9 mouse cellular contexts compared by ENCODE assay signal in the genomic region with DNA sequence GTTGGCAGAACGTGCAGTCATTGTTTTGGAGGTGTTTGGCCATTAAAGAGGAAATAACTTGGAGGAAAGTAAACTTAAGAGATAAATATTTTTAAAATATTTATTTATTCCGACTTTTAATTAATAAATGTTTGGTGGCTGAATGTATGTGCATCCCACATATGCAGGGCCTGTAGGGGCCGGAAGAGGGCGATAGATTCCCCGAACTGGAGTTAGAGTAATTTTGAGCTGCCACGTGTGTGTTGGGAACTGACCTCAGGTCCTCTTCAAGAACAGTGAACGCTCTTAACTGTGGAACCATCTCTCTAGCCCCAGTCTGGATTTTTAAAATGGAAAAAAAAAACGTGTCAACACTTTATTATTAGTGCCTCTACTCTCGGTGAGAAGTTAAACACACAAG. TPM values are rescaled to one million over a fixed set of nuclear protein-coding genes. Genes with fewer than 3 reads are reported as not detected.
A peak's percentile ranks its signal among the peaks of the same experiment; 100 is the strongest.
DNase-seq lines count a peak whose midpoint lies in the region; ATAC-seq and TF ChIP-seq lines count a peak whose summit lies in the region.
"Had no signal": no experiment of that assay in that cellular context is flagged by ENCODE, and none has a peak within 500 bp of the region (broad histone marks: within the 10 kb centered on the region; RNA-seq: fewer than 3 reads in every experiment).

No protein-coding gene starts in this region.

- H3K27me3 ChIP-seq in heart, embryonic 11.5 days (ENCODE audit: control insufficient read depth, insufficient read depth, low read length), result no peaks in the 10 kb centered on the region
- H3K27me3 ChIP-seq in neural tube, embryonic 12.5 days (replicated peaks), result no peaks in the 10 kb centered on the region
- H3K27me3 ChIP-seq in heart, postnatal 0 days (ENCODE audit: control insufficient read depth, insufficient read depth, low read length), result no peaks in the 10 kb centered on the region
- no peaks in the 10 kb centered on the region for H3K27me3 ChIP-seq in stomach, embryonic 14.5 days (ENCODE audit: control insufficient read depth, insufficient read depth, low read length)

- no peak overlapping the region for H3K27ac ChIP-seq in heart, embryonic 11.5 days (ENCODE audit: low read depth, low read length)
- H3K27ac ChIP-seq in neural tube, embryonic 12.5 days, result no peak overlapping the region
- no peak overlapping the region for H3K27ac ChIP-seq in heart, postnatal 0 days (ENCODE audit: low read depth)
- H3K27ac ChIP-seq in stomach, embryonic 14.5 days (ENCODE audit: low read length), result no peak overlapping the region

- H3K4me1 ChIP-seq in heart, embryonic 11.5 days (ENCODE audit: control insufficient read depth, insufficient read depth, low read length), result peaks cover 3% of the 10 kb centered on the region; the same call in 1 of the 2 replicates
- 0 out of 2 replicates have a peak, but pooled peaks cover 4% of the 10 kb centered on the region for H3K4me1 ChIP-seq in neural tube, embryonic 12.5 days
- peaks cover 16% of the 10 kb centered on the region; the same call in 1 of the 2 replicates for H3K4me1 ChIP-seq in heart, postnatal 0 days (ENCODE audit: control insufficient read depth, insufficient read depth)
- peaks cover 18% of the 10 kb centered on the region for H3K4me1 ChIP-seq in stomach, embryonic 14.5 days (ENCODE audit: control insufficient read depth, insufficient read depth, low read length)

- H3K9ac ChIP-seq in heart, embryonic 11.5 days (ENCODE audit: low read depth, low read length), result no peak overlapping the region
- no peak overlapping the region for H3K9ac ChIP-seq in neural tube, embryonic 12.5 days
- no peak overlapping the region for H3K9ac ChIP-seq in heart, postnatal 0 days (replicated peaks; ENCODE audit: low read depth, low read length)
- no peak overlapping the region for H3K9ac ChIP-seq in stomach, embryonic 14.5 days (replicated peaks; ENCODE audit: low read depth, low read length)

- H3K4me2 ChIP-seq in heart, embryonic 11.5 days, result peak overlapping the region; percentile 34
- 0 out of 2 replicates have a peak overlapping the region, but pooled peaks have one; percentile 25 for H3K4me2 ChIP-seq in neural tube, embryonic 12.5 days (replicated peaks)
- H3K4me2 ChIP-seq in heart, postnatal 0 days (ENCODE audit: low read depth, low read length), result peak overlapping the region; percentile 51
- peak overlapping the region; percentile 22; the same call in 1 of the 2 replicates for H3K4me2 ChIP-seq in stomach, embryonic 14.5 days (replicated peaks; ENCODE audit: low read depth, low read length)

- no peak for TF ChIP-seq EP300 in heart, postnatal 0 days (IDR thresholded peaks at IDR 0.05; ENCODE audit: low read depth)

- H3K36me3 ChIP-seq in heart, embryonic 11.5 days (ENCODE audit: control insufficient read depth, insufficient read depth, low read length), result no peaks in the 10 kb centered on the region
- no peaks in the 10 kb centered on the region for H3K36me3 ChIP-seq in neural tube, embryonic 12.5 days
- no peaks in the 10 kb centered on the region for H3K36me3 ChIP-seq in heart, postnatal 0 days (replicated peaks; ENCODE audit: control insufficient read depth, insufficient read depth, low read length)
- no peaks in the 10 kb centered on the region for H3K36me3 ChIP-seq in stomach, embryonic 14.5 days (ENCODE audit: control insufficient read depth, insufficient read depth, low read length)

- TF ChIP-seq CTCF in heart, postnatal 0 days (IDR thresholded peaks at IDR 0.05; ENCODE audit: low read depth), result no peak

- no peak for ATAC-seq in heart, embryonic 11.5 days (replicated peaks; ENCODE audit: insufficient number of reproducible peaks, low FRiP score, low TSS enrichment)
- ATAC-seq in neural tube, embryonic 12.5 days (ENCODE audit: low FRiP score, low read depth), result no peak
- ATAC-seq in heart, postnatal 0 days (ENCODE audit: insufficient read depth, low read depth), result no peak
- ATAC-seq in stomach, embryonic 14.5 days (ENCODE audit: insufficient number of reproducible peaks, insufficient read depth, low FRiP score, low read depth), result no peak

- H3K4me3 ChIP-seq in heart, embryonic 11.5 days (ENCODE audit: low read depth, low read length), result no peak overlapping the region
- H3K4me3 ChIP-seq in neural tube, embryonic 12.5 days, result no peak overlapping the region
- peak overlapping the region; percentile 17; the same call in 1 of the 2 replicates for H3K4me3 ChIP-seq in heart, postnatal 0 days (ENCODE audit: low read depth, low read length)
- no peak overlapping the region for H3K4me3 ChIP-seq in stomach, embryonic 14.5 days (ENCODE audit: low read depth, low read length)

- no peaks in the 10 kb centered on the region for H3K9me3 ChIP-seq in heart, embryonic 11.5 days (replicated peaks; ENCODE audit: control insufficient read depth, low read length)
- no peaks in the 10 kb centered on the region for H3K9me3 ChIP-seq in neural tube, embryonic 12.5 days
- no peaks in the 10 kb centered on the region for H3K9me3 ChIP-seq in heart, postnatal 0 days (replicated peaks; ENCODE audit: control insufficient read depth, low read length)
- no peaks in the 10 kb centered on the region for H3K9me3 ChIP-seq in stomach, embryonic 14.5 days (ENCODE audit: control insufficient read depth, low read depth, low read length)

- DNase-seq in heart, adult 9 months (ENCODE audit: low spot score in 2 of 2), result no peak
- no peak for DNase-seq in neural tube, embryonic 10.5 days (ENCODE audit: extremely low spot score, low spot score)
- DNase-seq in heart, postnatal 0 days (ENCODE audit: low spot score), result no peak
- no peak for DNase-seq in gastrocnemius, postnatal 4 days (ENCODE audit: low spot score in 2 of 2)
- DNase-seq in layer of hippocampus, postnatal 10 days (ENCODE audit: low spot score in 2 of 2), result no peak

- 47% methylated on average over 9 of the region's 9 CpGs for WGBS in heart, embryonic 11.5 days (ENCODE audit: insufficient replicate concordance)
- WGBS in neural tube, embryonic 12.5 days, result 52% methylated on average over 9 of the region's 9 CpGs
- WGBS in heart, postnatal 0 days, result 52% methylated on average over 9 of the region's 9 CpGs
- 51% methylated on average over 9 of the region's 9 CpGs for WGBS in stomach, embryonic 14.5 days

RNA-seq across cellular contexts. Expression of a gene that starts 3.1 kb away (rescaled TPM):
- polyA plus RNA-seq in heart, embryonic 11.5 days (2014; fragmentation: Nextera tagmentation; extraction: Ambion mirVana), result not detected in 2 replicates
- not detected in 2 replicates for polyA plus RNA-seq in neural tube, embryonic 12.5 days (2016; fragmentation: Nextera tagmentation; extraction: Ambion mirVana)
- not detected in 2 replicates for total RNA-seq in heart, postnatal 0 days (2014; rRNA removed; ENCODE audit: low replicate concordance)
- not detected in 2 replicates for polyA plus RNA-seq in heart, postnatal 0 days (2015; fragmentation: Nextera tagmentation; extraction: Ambion mirVana)
- not detected in 2 replicates for polyA plus RNA-seq in stomach, embryonic 14.5 days (2014; fragmentation: Nextera tagmentation; extraction: Ambion mirVana)
- total RNA-seq in gastrocnemius, postnatal 4 days (2021), result not detected
- not detected for total RNA-seq in layer of hippocampus, postnatal 10 days (2021)
- total RNA-seq: monocyte, adult 5-6 weeks had no signal

RNA-seq across cellular contexts. Expression of a gene that starts 16.1 kb away (rescaled TPM):
- 0.21 TPM in 1 of 2 replicates, not detected in the other for polyA plus RNA-seq in heart, embryonic 11.5 days (2014; fragmentation: Nextera tagmentation; extraction: Ambion mirVana)
- not detected in 2 replicates for polyA plus RNA-seq in neural tube, embryonic 12.5 days (2016; fragmentation: Nextera tagmentation; extraction: Ambion mirVana)
- total RNA-seq in heart, postnatal 0 days (2014; rRNA removed; ENCODE audit: low replicate concordance), result 0.12 TPM in 1 of 2 replicates, not detected in the other
- polyA plus RNA-seq in heart, postnatal 0 days (2015; fragmentation: Nextera tagmentation; extraction: Ambion mirVana), result 0.18 TPM in 1 of 2 replicates, not detected in the other
- polyA plus RNA-seq in stomach, embryonic 14.5 days (2014; fragmentation: Nextera tagmentation; extraction: Ambion mirVana), result 0.25 TPM in 1 of 2 replicates, not detected in the other
- under 1 TPM; 0.23 to 0.49 TPM for total RNA-seq in gastrocnemius, postnatal 4 days (2021)
- total RNA-seq in layer of hippocampus, postnatal 10 days (2021), result not detected
- total RNA-seq: monocyte, adult 5-6 weeks had no signal
